Mouse (Mus musculus): ENCODE results near the gene Cpm. TPM values are rescaled to one million over a fixed set of nuclear protein-coding genes. Genes with fewer than 3 reads are reported as not detected.

Cpm gene
- total RNA-seq, 2 experiments from 2014 or later: 5.7 to 5.9 TPM

GRCm38 (mm10) chr10:117643711-117644428, 14.6 kb downstream of the Cpm start:
- no peak for DNase-seq
- intact Hi-C loops (cut with DNase I): no loop called here

GRCm38 (mm10) chr10:117644429-117644748, 15.1 kb downstream of the Cpm start:
- DNase-seq: no peak
- intact Hi-C loops (cut with DNase I): no loop called here

- intact Hi-C loops (cut with DNase I): no loop called here
These were observed 15.5 kb downstream of the Cpm start for GRCm38 (mm10) chr10:117644828-117645227.

GRCm38 (mm10) chr10:117645487-117645964, 16.2 kb downstream of the Cpm start:
- intact Hi-C loops (cut with DNase I): no loop called here
- no peak for DNase-seq

More at GRCm38 (mm10) chr10:117644828-117645227, 15.5 kb downstream of the Cpm start:
- no peak for DNase-seq

- no peak for DNase-seq
- intact Hi-C loops (cut with DNase I): no loop called here
These were observed 17.3 kb downstream of the Cpm start for GRCm38 (mm10) chr10:117646482-117647157.

GRCm38 (mm10) chr10:117647158-117647505, 17.8 kb downstream of the Cpm start:
- intact Hi-C loops (cut with DNase I): no loop called here
- DNase-seq: no peak

GRCm38 (mm10) chr10:117647964-117648472, 18.7 kb downstream of the Cpm start:
- intact Hi-C loops (cut with DNase I): no loop called here
- no peak for DNase-seq

GRCm38 (mm10) chr10:117648643-117649042, 19.3 kb downstream of the Cpm start:
- no peak for DNase-seq
- intact Hi-C loops (cut with DNase I): no loop called here

GRCm38 (mm10) chr10:117649292-117650041, 20.2 kb downstream of the Cpm start:
- intact Hi-C loops (cut with DNase I): no loop called here
- no peak for DNase-seq

GRCm38 (mm10) chr10:117650042-117650655, 20.8 kb downstream of the Cpm start:
- intact Hi-C loops (cut with DNase I): no loop called here

GRCm38 (mm10) chr10:117650725-117651124, 21.4 kb downstream of the Cpm start:
- no peak for DNase-seq
- intact Hi-C loops (cut with DNase I): no loop called here

More at GRCm38 (mm10) chr10:117650042-117650655, 20.8 kb downstream of the Cpm start:
- no peak for DNase-seq

GRCm38 (mm10) chr10:117651587-117652377, 22.5 kb downstream of the Cpm start:
- intact Hi-C loops (cut with DNase I): no loop called here
- no peak for DNase-seq

GRCm38 (mm10) chr10:117652378-117652774, 23.1 kb downstream of the Cpm start:
- DNase-seq: no peak
- intact Hi-C loops (cut with DNase I): no loop called here

- intact Hi-C loops (cut with DNase I): no loop called here
- no peak for DNase-seq
These were observed 23.9 kb downstream of the Cpm start for GRCm38 (mm10) chr10:117652930-117653778.

- intact Hi-C loops (cut with DNase I): no loop called here
- DNase-seq: no peak
These were observed 24.5 kb downstream of the Cpm start for GRCm38 (mm10) chr10:117653779-117654173.

- DNase-seq: no peak
- intact Hi-C loops (cut with DNase I): no loop called here
These were observed 25.4 kb downstream of the Cpm start for GRCm38 (mm10) chr10:117654576-117655123.

GRCm38 (mm10) chr10:117655460-117655859, 26.2 kb downstream of the Cpm start:
- no peak for DNase-seq
- intact Hi-C loops (cut with DNase I): no loop called here

GRCm38 (mm10) chr10:117655908-117656661, 26.8 kb downstream of the Cpm start:
- DNase-seq: no peak
- intact Hi-C loops (cut with DNase I): no loop called here

Measured in heart, postnatal 10 days (tissue).